Mouse (Mus musculus) liver, embryonic 14.5 days (tissue): ENCODE data around the gene Tubg1. TPM values are rescaled to one million over a fixed set of nuclear protein-coding genes. Genes with fewer than 3 reads are reported as not detected.

Experiments
- ATAC-seq: fragments of 200-750 bp; cut with Nextera tagmentation; 2 replicates; pipeline ENCODE4 v1.8.0; 2017; ENCODE audit warnings: moderate number of reproducible peaks, mild to moderate bottlenecking, moderate library complexity; ENCODE audit not compliant: insufficient read depth
- DNase-seq, 3 experiments: peaks; one replicate each; pipeline ENCODE4 v3.0.0-alpha.2; 2012 to 2013; ENCODE audit warnings: low read depth in 3 of 3, low spot score in 3 of 3
- H3K27ac ChIP-seq: fragments of 300-500 bp; sonication (generic); 2 replicates; pipeline ENCODE4 v1.5.1; 2014; ENCODE audit warnings: moderate library complexity, mild to moderate bottlenecking, control low read depth, inconsistent platforms
- H3K27me3 ChIP-seq: fragments of 300-500 bp; sonication (generic); 2 replicates; pipeline ENCODE4 v1.6.1; 2014; ENCODE audit warnings: mild to moderate bottlenecking, low read length, moderate library complexity; ENCODE audit not compliant: control insufficient read depth, insufficient read depth
- H3K36me3 ChIP-seq: fragments of 300-500 bp; sonication (generic); replicated peaks from 2 replicates; pipeline ENCODE4 v1.6.1; 2014; ENCODE audit warnings: low read depth; ENCODE audit not compliant: control insufficient read depth, insufficient read depth
- H3K4me1 ChIP-seq, 2 experiments: fragments of 200-500 bp in 1 of 2; fragments of 300-500 bp in 1 of 2; sonication (generic) in 1 of 2; replicated peaks; 2 replicates each; pipeline ENCODE4 v1.6.1; 2012 to 2014; ENCODE audit warnings: antibody characterized with exemption in 1 of 2, inconsistent platforms in 1 of 2, low read length in 1 of 2; ENCODE audit not compliant: control insufficient read depth in 2 of 2, insufficient read depth in 2 of 2
- H3K4me2 ChIP-seq: fragments of 300-500 bp; sonication (generic); 2 replicates; pipeline ENCODE4 v1.6.1; 2014; ENCODE audit warnings: low read depth, mild to moderate bottlenecking, control low read depth, moderate library complexity
- H3K4me3 ChIP-seq, 2 experiments: fragments of 200-500 bp in 1 of 2; fragments of 300-500 bp in 1 of 2; sonication (generic) in 1 of 2; 2 replicates each; pipeline ENCODE4 v1.5.1; 2012 to 2014; ENCODE audit warnings: low read depth in 2 of 2, low read length in 2 of 2, mild to moderate bottlenecking in 2 of 2, control low read depth in 1 of 2, inconsistent platforms in 1 of 2, moderate library complexity in 1 of 2; ENCODE audit not compliant: insufficient read depth in 1 of 2
- H3K9ac ChIP-seq: fragments of 300-500 bp; sonication (generic); replicated peaks from 2 replicates; pipeline ENCODE4 v1.6.1; 2014; ENCODE audit warnings: mild to moderate bottlenecking, control low read depth, moderate library complexity
- H3K9me3 ChIP-seq: fragments of 300-500 bp; sonication (generic); 2 replicates; pipeline ENCODE4 v1.6.1; 2016; ENCODE audit warnings: low read length, mixed read lengths; ENCODE audit not compliant: control insufficient read depth
- CTCF ChIP-seq: IDR thresholded peaks from 2 replicates; pipeline ENCODE4 v1.5.1; 2016; ENCODE audit warnings: antibody characterized with exemption, low read depth, control low read depth
- EP300 ChIP-seq: IDR thresholded peaks from 2 replicates; pipeline ENCODE4 v1.6.1; 2016; ENCODE audit warnings: antibody characterized with exemption, low read depth
- WGBS: fragments of 180-500 bp; shearing (Covaris S2); extraction: QIAGEN DNeasy Blood & Tissue Kit; methylation state at CpG from one replicate; pipeline ENCODE4 v1.1.7; 2014; ENCODE audit not compliant: insufficient replicate concordance; 5-methylcytosine and 5-hydroxymethylcytosine counted together
- polyA plus RNA-seq, 2 experiments: library from polyadenylated mRNA; depleted of rRNA in 1 of 2; stranded (reverse) in 1 of 2; unstranded in 1 of 2; fragments of >200 nt; fragmentation: Nextera tagmentation in 1 of 2; extraction: Ambion mirVana in 1 of 2; gene quantifications; 2 replicates each; pipeline versions ENCODE4 v1.2.1 to v1.2.3; 2012 to 2014

Gene Tubg1
- polyA plus RNA-seq, 2 experiments: 13.8 to 32.0 TPM

DNA sequence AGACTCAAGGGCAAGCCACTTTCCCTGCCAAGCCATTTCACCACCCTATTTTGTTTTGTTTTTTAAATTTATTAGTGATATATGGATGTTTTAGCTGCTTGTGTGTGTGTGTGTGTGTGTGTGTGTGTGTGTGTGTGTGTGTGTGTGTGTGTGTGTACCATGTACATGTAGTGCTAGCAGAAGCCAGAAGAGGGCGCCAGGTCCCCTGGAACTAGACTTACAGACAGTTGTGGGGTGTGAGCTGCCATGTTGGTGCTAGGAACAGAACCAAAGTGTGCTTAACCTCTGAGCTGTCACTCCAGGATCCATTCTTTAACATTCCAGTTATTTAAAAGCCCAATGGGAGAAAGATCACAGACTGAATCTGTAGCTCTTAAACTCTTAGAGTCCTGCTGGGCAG is 7.3 kb downstream of the Tubg1 start:
- H3K27ac ChIP-seq: no peak overlapping the region
- DNase-seq: no peak

GRCm38 (mm10) chr11:101128996-101129577 is 9.3 kb downstream of the Tubg1 start:
- Histone ChIP-seq H3K36me3 (peaks cover 9% of the 10 kb centered on the region; the same call in 1 of the 2 replicates), H3K9me3 (no peaks in the 10 kb centered on the region; the same call in 1 of the 2 replicates), H3K4me2 (no peak overlapping the region), H3K9ac (no peak overlapping the region), H3K27ac (no peak overlapping the region), H3K4me1 (peaks cover 2 to 13% of the 10 kb centered on the region in 2 experiments; a peak in 2 of 4 replicates), H3K4me3 (no peak overlapping the region), H3K27me3 (no peaks in the 10 kb centered on the region)
- 68% methylated on average over 11 of the region's 11 CpGs for WGBS
- ATAC-seq (no peak), DNase-seq (no peak)
- no peak for TF ChIP-seq EP300

More for the DNA sequence above, 7.3 kb downstream of the Tubg1 start:
- no peak overlapping the region for H3K9ac ChIP-seq
- WGBS: 70% methylated on average over 1 of the region's 1 CpGs
- H3K4me1 ChIP-seq: peaks cover 2 to 13% of the 10 kb centered on the region in 2 experiments; a peak in 2 of 4 replicates
- ATAC-seq: no peak
- TF ChIP-seq CTCF (peak; percentile 53), EP300 (no peak)
- no peaks in the 10 kb centered on the region for H3K27me3 ChIP-seq
- no peak overlapping the region for H3K4me2 ChIP-seq
- H3K36me3 ChIP-seq: peaks cover 9% of the 10 kb centered on the region; the same call in 1 of the 2 replicates
- H3K4me3 ChIP-seq: no peak overlapping the region
- no peaks in the 10 kb centered on the region; the same call in 1 of the 2 replicates for H3K9me3 ChIP-seq

GRCm38 (mm10) chr11:101130056-101130756 is 10.5 kb downstream of the Tubg1 start:
- Histone ChIP-seq H3K27ac (no peak overlapping the region), H3K4me3 (no peak overlapping the region), H3K36me3 (peaks cover 9% of the 10 kb centered on the region; the same call in 1 of the 2 replicates), H3K27me3 (no peaks in the 10 kb centered on the region), H3K9me3 (no peaks in the 10 kb centered on the region; the same call in 1 of the 2 replicates), H3K9ac (no peak overlapping the region), H3K4me2 (no peak overlapping the region), H3K4me1 (peaks cover 2 to 15% of the 10 kb centered on the region in 2 experiments; a peak in 2 of 4 replicates)
- TF ChIP-seq EP300 (no peak), CTCF (no peak)
- DNase-seq (no peak), ATAC-seq (no peak)
- WGBS: 29% methylated on average over 18 of the region's 18 CpGs

DNA sequence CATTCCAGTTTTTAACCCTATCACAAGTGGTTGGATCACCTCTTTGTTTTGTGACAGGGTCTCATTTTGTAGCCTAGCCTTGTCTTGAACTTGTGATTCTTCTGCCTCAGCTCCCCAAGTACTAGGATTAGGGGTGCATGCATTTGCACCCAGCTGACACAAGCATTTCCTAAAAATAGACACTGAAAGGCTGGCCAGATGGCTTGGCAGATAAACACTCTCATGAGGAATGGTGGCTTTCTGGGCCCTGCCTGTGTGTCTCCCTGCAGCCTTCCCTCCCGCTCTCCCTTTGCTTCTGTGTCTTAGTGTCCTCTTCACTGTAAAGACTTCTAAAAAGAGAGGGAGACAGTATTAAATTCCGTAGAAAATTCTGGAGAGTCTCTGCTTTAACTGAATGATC is 11.4 kb downstream of the Tubg1 start:
- no peak overlapping the region for H3K4me3 ChIP-seq
- no peak for TF ChIP-seq EP300
- TF ChIP-seq CTCF: no peak
- no peaks in the 10 kb centered on the region for H3K27me3 ChIP-seq
- H3K9ac ChIP-seq: no peak overlapping the region
- no peak overlapping the region for H3K4me2 ChIP-seq
- H3K36me3 ChIP-seq: peaks cover 6% of the 10 kb centered on the region; the same call in 1 of the 2 replicates
- H3K4me1 ChIP-seq: peaks cover 2 to 15% of the 10 kb centered on the region in 2 experiments; a peak in 2 of 4 replicates
- ATAC-seq: no peak
- H3K27ac ChIP-seq: no peak overlapping the region
- WGBS: 51% methylated on average over 2 of the region's 2 CpGs
- DNase-seq: no peak
- no peaks in the 10 kb centered on the region; the same call in 1 of the 2 replicates for H3K9me3 ChIP-seq

DNA sequence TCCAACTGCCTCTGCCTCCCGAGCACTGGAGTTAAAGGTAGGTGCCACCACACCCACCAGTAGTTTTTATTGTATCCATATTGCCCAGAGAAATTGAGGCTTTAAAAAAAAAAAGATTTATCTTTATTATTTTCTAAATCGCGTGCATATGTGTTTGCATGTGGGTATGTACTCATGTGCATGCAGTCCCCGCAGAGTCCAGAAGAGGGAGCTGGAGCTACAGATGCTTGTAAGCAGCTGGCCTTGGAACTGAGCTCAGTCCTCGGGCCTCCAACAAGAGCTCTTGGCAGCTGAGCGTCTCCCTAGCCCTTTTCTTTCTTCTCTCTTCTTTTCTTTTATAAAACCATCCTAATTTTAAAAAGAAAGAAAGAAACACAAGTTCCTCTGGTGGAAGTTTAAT is 12.0 kb downstream of the Tubg1 start:
- H3K4me1 ChIP-seq: peaks cover 2 to 15% of the 10 kb centered on the region in 2 experiments; a peak in 2 of 4 replicates
- no peak overlapping the region for H3K4me2 ChIP-seq
- H3K4me3 ChIP-seq: no peak overlapping the region
- no peaks in the 10 kb centered on the region for H3K27me3 ChIP-seq
- 82% methylated on average over 6 of the region's 6 CpGs for WGBS
- no peaks in the 10 kb centered on the region; the same call in 1 of the 2 replicates for H3K9me3 ChIP-seq
- 0 out of 2 replicates have a peak, but pooled peaks cover under 1% of the 10 kb centered on the region for H3K36me3 ChIP-seq
- TF ChIP-seq EP300: no peak
- peak; percentile 71 for TF ChIP-seq CTCF
- no peak overlapping the region for H3K27ac ChIP-seq
- no peak overlapping the region for H3K9ac ChIP-seq
- ATAC-seq (no peak), DNase-seq (no peak)
